Mouse (Mus musculus): ENCODE data around the gene Aldh1l1. TPM values are rescaled to one million over a fixed set of nuclear protein-coding genes. Genes with fewer than 3 reads are reported as not detected.

The Aldh1l1 gene
- polyA plus RNA-seq, 1 experiment from 2014 or later = 8.0 TPM

GRCm38 (mm10) chr6:90509085-90509484 lies 22.9 kb downstream of the Aldh1l1 start:
- 53% methylated on average over 6 of the region's 6 CpGs for WGBS (ENCODE audit: insufficient replicate concordance)
- no peak for ATAC-seq

DNA sequence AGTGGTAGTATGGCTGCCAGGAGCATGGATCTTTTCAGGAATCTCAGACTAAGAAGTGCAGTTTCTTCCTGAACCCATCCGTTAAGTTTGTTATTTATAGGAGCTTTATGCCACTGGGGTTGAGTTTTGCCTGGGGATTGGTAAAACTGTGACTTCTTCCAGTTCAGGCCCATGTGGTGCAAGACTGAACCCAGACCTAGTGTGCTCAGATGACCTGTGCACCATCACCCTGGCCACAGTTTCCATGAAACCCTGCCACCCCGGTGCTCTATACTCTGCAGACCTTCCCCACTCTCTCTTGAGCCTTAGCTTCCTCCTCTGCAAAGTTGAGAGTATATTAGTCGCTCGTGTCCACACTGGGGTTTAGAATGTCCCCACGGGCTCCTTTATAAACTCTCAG lies 26.2 kb downstream of the Aldh1l1 start:
- ATAC-seq = no peak
- no peak overlapping the region for H3K4me3 ChIP-seq
- 0 out of 2 replicates have a peak, but pooled peaks cover 6% of the 10 kb centered on the region for H3K4me1 ChIP-seq
- H3K27ac ChIP-seq = no peak overlapping the region
- no peak overlapping the region for H3K9ac ChIP-seq
- no peaks in the 10 kb centered on the region for H3K27me3 ChIP-seq (replicated peaks)
- no peaks in the 10 kb centered on the region for H3K36me3 ChIP-seq
- H3K9me3 ChIP-seq (replicated peaks) = no peaks in the 10 kb centered on the region
- no peak overlapping the region for H3K4me2 ChIP-seq
- WGBS (ENCODE audit: insufficient replicate concordance) = 63% methylated on average over 5 of the region's 5 CpGs

More at GRCm38 (mm10) chr6:90509085-90509484, 22.9 kb downstream of the Aldh1l1 start:
- Histone ChIP-seq H3K9ac (no peak overlapping the region), H3K4me1 (0 out of 2 replicates have a peak, but pooled peaks cover 9% of the 10 kb centered on the region), H3K36me3 (no peaks in the 10 kb centered on the region), H3K4me3 (no peak overlapping the region), H3K27ac (no peak overlapping the region), H3K9me3 (replicated peaks) (no peaks in the 10 kb centered on the region), H3K4me2 (no peak overlapping the region), H3K27me3 (replicated peaks) (no peaks in the 10 kb centered on the region)

DNA sequence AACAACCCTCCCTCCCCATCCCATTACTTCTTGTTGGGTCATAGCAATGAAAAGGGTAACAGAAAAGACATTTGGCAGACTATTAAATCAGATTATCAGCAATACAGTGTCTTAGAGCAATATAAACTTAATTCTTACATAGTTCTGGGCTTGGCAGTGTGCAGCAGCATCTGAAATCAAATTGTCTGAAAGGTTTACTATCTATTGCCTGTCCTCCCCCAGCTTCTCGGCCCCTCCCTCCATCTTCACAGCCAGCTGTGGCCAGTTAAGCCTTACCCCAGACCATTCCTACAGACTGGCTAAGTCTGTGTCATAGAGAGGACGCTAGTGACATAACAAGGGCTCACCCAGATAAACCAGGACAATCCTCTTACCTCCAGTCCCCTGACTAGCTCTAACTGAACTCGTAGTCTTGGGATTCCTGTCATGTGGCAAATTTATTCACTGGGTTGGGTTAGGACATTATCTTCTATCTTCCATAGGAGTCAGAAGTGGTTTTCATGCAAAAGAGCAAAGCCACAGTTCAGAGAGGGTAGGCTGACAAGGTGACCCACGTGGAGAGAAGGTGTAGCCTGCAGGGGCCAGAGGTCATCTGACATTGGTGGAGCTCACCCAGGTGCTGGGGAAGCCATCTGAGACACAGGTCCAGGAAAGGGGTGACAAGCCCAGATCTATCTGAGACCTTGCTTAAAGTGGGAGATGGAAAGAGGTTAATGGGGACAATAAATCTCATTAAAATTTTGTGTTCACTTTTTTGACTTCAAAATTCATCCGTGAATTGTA lies 27.0 kb downstream of the Aldh1l1 start:
- no peaks in the 10 kb centered on the region for H3K9me3 ChIP-seq (replicated peaks)
- WGBS (ENCODE audit: insufficient replicate concordance) = 47% methylated on average over 5 of the region's 5 CpGs
- H3K27ac ChIP-seq = no peak overlapping the region
- ATAC-seq = no peak
- no peaks in the 10 kb centered on the region for H3K27me3 ChIP-seq (replicated peaks)
- no peaks in the 10 kb centered on the region for H3K36me3 ChIP-seq
- H3K4me2 ChIP-seq = no peak overlapping the region
- no peak overlapping the region for H3K9ac ChIP-seq
- no peak overlapping the region for H3K4me3 ChIP-seq
- H3K4me1 ChIP-seq = no peaks in the 10 kb centered on the region

- H3K27ac ChIP-seq = no peak overlapping the region
Measured at GRCm38 (mm10) chr6:90514369-90514768, 28.1 kb downstream of the Aldh1l1 start.

DNA sequence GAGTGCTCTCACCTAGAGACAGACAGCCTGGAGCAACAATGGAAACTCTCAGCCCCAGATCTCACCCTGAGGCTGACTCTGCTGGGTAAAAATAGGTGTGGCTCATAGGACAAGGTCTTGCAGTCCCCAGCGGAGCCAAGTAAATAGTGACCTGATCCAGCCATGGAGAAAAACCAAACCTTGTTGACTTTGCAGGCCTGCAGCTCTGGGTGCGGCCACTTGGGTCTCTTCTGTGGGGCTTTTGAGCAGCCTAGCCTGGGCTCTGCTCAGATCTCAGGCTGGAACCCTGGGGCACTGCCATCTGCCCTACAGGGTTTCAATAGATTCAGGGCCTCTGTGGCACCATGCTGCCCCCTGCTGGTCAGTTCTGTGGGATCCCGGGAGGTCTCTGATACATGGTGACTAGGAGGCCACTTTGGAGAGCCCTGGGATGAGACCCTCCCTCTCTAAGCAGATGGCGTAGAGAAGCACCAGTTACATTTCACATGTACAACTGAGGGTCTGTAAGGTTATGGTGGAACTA lies 28.7 kb downstream of the Aldh1l1 start:
- Histone ChIP-seq H3K9me3 (replicated peaks) (no peaks in the 10 kb centered on the region), H3K36me3 (no peaks in the 10 kb centered on the region), H3K4me1 (no peaks in the 10 kb centered on the region), H3K27me3 (replicated peaks) (no peaks in the 10 kb centered on the region), H3K4me3 (no peak overlapping the region), H3K27ac (no peak overlapping the region), H3K4me2 (no peak overlapping the region), H3K9ac (no peak overlapping the region)
- WGBS (ENCODE audit: insufficient replicate concordance) = 29% methylated on average over 4 of the region's 4 CpGs
- peak; percentile 60 for ATAC-seq

More at GRCm38 (mm10) chr6:90514369-90514768, 28.1 kb downstream of the Aldh1l1 start:
- Histone ChIP-seq H3K4me2 (no peak overlapping the region), H3K36me3 (no peaks in the 10 kb centered on the region), H3K9ac (no peak overlapping the region), H3K9me3 (replicated peaks) (no peaks in the 10 kb centered on the region), H3K4me1 (no peaks in the 10 kb centered on the region), H3K27me3 (replicated peaks) (no peaks in the 10 kb centered on the region), H3K4me3 (no peak overlapping the region)
- ATAC-seq = peak; percentile 73

- H3K4me2 ChIP-seq = no peak overlapping the region
- no peaks in the 10 kb centered on the region for H3K9me3 ChIP-seq (replicated peaks)
- no peak overlapping the region for H3K27ac ChIP-seq
- H3K4me3 ChIP-seq = no peak overlapping the region
- H3K4me1 ChIP-seq = no peaks in the 10 kb centered on the region
- no peaks in the 10 kb centered on the region for H3K36me3 ChIP-seq
- H3K9ac ChIP-seq = no peak overlapping the region
- WGBS (ENCODE audit: insufficient replicate concordance) = 27% methylated on average over 3 of the region's 3 CpGs
- no peak for ATAC-seq
- H3K27me3 ChIP-seq (replicated peaks) = 0 out of 2 replicates have a peak, but pooled peaks cover 12% of the 10 kb centered on the region
Measured at GRCm38 (mm10) chr6:90518892-90519291, 32.7 kb downstream of the Aldh1l1 start.

- H3K27ac ChIP-seq = no peak overlapping the region
- H3K9me3 ChIP-seq (replicated peaks) = no peaks in the 10 kb centered on the region
- no peak overlapping the region for H3K9ac ChIP-seq
- H3K27me3 ChIP-seq (replicated peaks) = 0 out of 2 replicates have a peak, but pooled peaks cover 12% of the 10 kb centered on the region
- no peaks in the 10 kb centered on the region for H3K36me3 ChIP-seq
- no peak for ATAC-seq
- H3K4me2 ChIP-seq = no peak overlapping the region
- 29% methylated on average over 5 of the region's 5 CpGs for whole genome bisulfite sequencing (ENCODE audit: insufficient replicate concordance)
- H3K4me3 ChIP-seq = no peak overlapping the region
- H3K4me1 ChIP-seq = no peaks in the 10 kb centered on the region
Measured at GRCm38 (mm10) chr6:90519375-90519774, 33.1 kb downstream of the Aldh1l1 start.

DNA sequence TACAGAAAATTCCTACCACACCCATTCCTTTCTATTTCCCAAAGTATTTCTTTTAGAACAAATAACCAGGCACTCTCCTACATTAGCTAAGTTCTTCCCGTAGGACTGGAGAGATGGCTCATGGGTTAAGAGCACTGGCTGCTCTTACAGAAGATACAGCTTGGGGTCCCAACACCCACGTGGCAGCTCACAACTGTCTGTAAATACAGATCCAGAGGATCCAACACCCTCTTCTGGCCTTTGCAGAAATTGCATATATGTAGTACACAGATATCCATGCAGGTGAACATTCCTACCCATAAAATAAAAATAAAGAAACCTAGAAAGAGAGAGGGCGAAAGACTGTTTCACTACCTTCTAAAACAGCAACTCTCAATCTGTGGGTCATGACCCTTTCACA lies 40.2 kb downstream of the Aldh1l1 start:
- no peak overlapping the region for H3K9ac ChIP-seq
- 0 out of 2 replicates have a peak, but pooled peaks cover 4% of the 10 kb centered on the region for H3K27me3 ChIP-seq (replicated peaks)
- no peak overlapping the region for H3K4me2 ChIP-seq
- no peaks in the 10 kb centered on the region for H3K9me3 ChIP-seq (replicated peaks)
- no peak for ATAC-seq
- 51% methylated on average over 3 of the region's 3 CpGs for WGBS (ENCODE audit: insufficient replicate concordance)
- H3K27ac ChIP-seq = no peak overlapping the region
- no peak overlapping the region for H3K4me3 ChIP-seq
- H3K4me1 ChIP-seq = no peaks in the 10 kb centered on the region
- H3K36me3 ChIP-seq = no peaks in the 10 kb centered on the region

DNA sequence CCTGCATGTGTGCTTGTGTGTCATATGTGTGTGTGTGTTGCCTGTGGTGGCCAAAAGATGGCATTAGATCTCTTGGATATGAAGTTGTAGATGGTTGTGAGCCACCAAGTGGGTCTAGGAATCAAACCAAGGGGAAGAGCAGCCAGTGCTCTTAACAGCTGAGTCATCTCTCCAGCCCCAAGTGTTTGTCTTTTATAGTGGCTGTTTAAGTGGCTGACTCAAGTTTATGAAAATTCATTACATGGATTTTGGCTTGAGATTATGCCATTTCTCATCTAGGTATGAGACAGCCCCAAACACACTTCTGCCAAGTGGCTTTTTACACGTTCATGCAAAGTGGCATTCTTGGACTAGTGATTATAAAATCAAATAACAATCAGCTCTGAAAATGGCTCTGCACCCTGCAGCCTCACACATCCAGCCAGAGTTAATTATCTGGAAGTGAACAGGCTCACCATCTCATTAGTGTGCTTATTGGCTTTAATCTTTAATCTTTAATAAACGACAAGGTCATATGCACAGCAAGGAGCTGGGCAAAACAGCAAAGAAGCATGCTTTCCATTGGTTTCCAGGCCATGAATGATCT lies 43.3 kb downstream of the Aldh1l1 start:
- Histone ChIP-seq H3K4me2 (no peak overlapping the region), H3K27me3 (replicated peaks) (no peaks in the 10 kb centered on the region), H3K9me3 (replicated peaks) (no peaks in the 10 kb centered on the region), H3K27ac (no peak overlapping the region), H3K4me3 (no peak overlapping the region), H3K36me3 (no peaks in the 10 kb centered on the region), H3K9ac (no peak overlapping the region), H3K4me1 (no peaks in the 10 kb centered on the region)
- ATAC-seq = no peak
- WGBS (ENCODE audit: insufficient replicate concordance) = 57% methylated on average over 2 of the region's 2 CpGs

DNA sequence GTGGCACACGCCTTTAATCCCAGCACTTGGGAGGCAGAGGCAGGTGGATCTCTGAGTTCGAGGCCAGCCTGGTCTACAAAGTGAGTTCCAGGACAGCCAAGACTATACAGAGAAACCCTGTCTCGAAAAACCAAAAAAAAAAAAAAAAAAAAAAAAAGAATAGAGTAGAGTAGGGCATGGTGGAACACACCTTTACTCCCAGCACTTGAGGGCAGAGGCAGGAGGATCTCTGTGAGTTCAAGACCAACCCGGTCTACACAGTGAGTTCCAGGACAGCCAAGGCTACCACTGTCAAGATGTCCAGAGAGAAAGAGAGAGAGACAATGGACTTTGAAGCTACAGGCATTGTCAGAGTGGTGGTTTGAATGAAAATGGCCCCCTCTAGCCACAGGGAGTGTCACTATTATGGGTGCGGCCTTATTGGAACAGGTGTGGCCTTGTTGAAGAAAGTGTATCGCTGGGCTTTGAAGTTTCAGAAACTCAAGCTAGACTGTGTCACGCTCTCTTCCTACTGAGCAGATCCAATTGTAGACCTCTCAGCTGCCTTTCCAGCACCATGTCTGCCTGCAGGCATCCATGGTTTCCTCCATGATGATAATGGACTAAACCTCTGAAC lies 46.5 kb downstream of the Aldh1l1 start:
- Histone ChIP-seq H3K4me3 (no peak overlapping the region), H3K27ac (no peak overlapping the region), H3K36me3 (no peaks in the 10 kb centered on the region), H3K9ac (no peak overlapping the region), H3K9me3 (replicated peaks) (no peaks in the 10 kb centered on the region), H3K4me2 (no peak overlapping the region), H3K4me1 (no peaks in the 10 kb centered on the region), H3K27me3 (replicated peaks) (no peaks in the 10 kb centered on the region; the same call in 1 of the 2 replicates)
- ATAC-seq = no peak
- WGBS (ENCODE audit: insufficient replicate concordance) = 77% methylated on average over 6 of the region's 7 CpGs

DNA sequence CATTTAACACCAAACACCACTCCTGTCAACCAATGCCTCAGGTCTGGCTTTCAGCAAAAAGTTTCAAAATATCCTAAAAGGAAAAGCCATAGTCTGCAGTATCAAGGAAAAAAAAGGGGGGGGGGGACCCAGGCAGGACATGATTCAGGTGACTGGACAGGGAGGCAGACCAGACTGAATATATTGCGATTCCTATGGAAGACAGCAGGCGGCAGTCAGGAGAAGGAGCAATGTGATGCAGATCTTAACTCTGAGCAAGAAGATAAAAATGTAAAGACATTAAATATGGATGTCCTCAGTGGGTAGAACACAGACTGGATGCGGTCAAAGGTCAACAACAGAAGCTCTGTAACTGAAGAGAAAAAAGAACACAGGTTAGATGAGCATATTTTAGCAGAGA lies 47.3 kb downstream of the Aldh1l1 start:
- no peak for ATAC-seq
- Histone ChIP-seq H3K4me3 (no peak overlapping the region), H3K4me1 (no peaks in the 10 kb centered on the region), H3K9ac (no peak overlapping the region), H3K9me3 (replicated peaks) (no peaks in the 10 kb centered on the region), H3K4me2 (no peak overlapping the region), H3K36me3 (no peaks in the 10 kb centered on the region), H3K27me3 (replicated peaks) (no peaks in the 10 kb centered on the region; the same call in 1 of the 2 replicates), H3K27ac (no peak overlapping the region)
- WGBS (ENCODE audit: insufficient replicate concordance) = 57% methylated on average over 3 of the region's 3 CpGs
